Mouse (Mus musculus) forebrain, embryonic 16.5 days (tissue): Measurements from ENCODE around the gene Arhgap25. TPM values are rescaled to one million over a fixed set of nuclear protein-coding genes. Genes with fewer than 3 reads are reported as not detected.
"Not testable (repeated sequence)": the region's sequence is repeated elsewhere in the genome, so short reads cannot be mapped to it uniquely, and the experiment has no call there.

Experiments
- ATAC-seq: fragments of 200-750 bp; cut with Nextera tagmentation; 2 replicates; pipeline ENCODE4 v1.8.0; 2017; ENCODE audit warnings: mild to moderate bottlenecking, moderate library complexity
- H3K27ac ChIP-seq: fragments of 300-500 bp; sonication (generic); 2 replicates; pipeline ENCODE4 v1.5.1; 2014; ENCODE audit warnings: low read length, control low read depth
- H3K27me3 ChIP-seq: fragments of 300-500 bp; sonication (generic); replicated peaks from 2 replicates; pipeline ENCODE4 v1.6.1; 2014; ENCODE audit warnings: low read length; ENCODE audit not compliant: control insufficient read depth, insufficient read depth
- H3K36me3 ChIP-seq: fragments of 300-500 bp; sonication (generic); 2 replicates; pipeline ENCODE4 v1.6.1; 2014; ENCODE audit not compliant: control insufficient read depth, insufficient read depth
- H3K4me1 ChIP-seq: fragments of 300-500 bp; sonication (generic); replicated peaks from 2 replicates; pipeline ENCODE4 v1.6.1; 2014; ENCODE audit warnings: low read length; ENCODE audit not compliant: control insufficient read depth, insufficient read depth
- H3K4me2 ChIP-seq: fragments of 300-500 bp; sonication (generic); 2 replicates; pipeline ENCODE4 v1.6.1; 2014; ENCODE audit warnings: mild to moderate bottlenecking, low read length, control low read depth
- H3K4me3 ChIP-seq: fragments of 300-500 bp; sonication (generic); replicated peaks from 2 replicates; pipeline ENCODE4 v1.5.1; 2014; ENCODE audit warnings: mild to moderate bottlenecking, low read length, control low read depth
- H3K9ac ChIP-seq: fragments of 300-500 bp; sonication (generic); replicated peaks from 2 replicates; pipeline ENCODE4 v1.6.1; 2014; ENCODE audit warnings: low read depth, low read length, control low read depth
- H3K9me3 ChIP-seq: fragments of 300-500 bp; sonication (generic); 2 replicates; pipeline ENCODE4 v1.6.1; 2016; ENCODE audit warnings: low read length; ENCODE audit not compliant: control insufficient read depth
- WGBS: fragments of 180-500 bp; shearing (Covaris S2); extraction: QIAGEN DNeasy Blood & Tissue Kit; methylation state at CpG from one replicate; pipeline ENCODE4 v1.1.7; 2014; 5-methylcytosine and 5-hydroxymethylcytosine counted together
- polyA plus RNA-seq: library from polyadenylated mRNA; unstranded; fragments of >200 nt; fragmentation: Nextera tagmentation; extraction: Ambion mirVana; gene quantifications from 2 replicates; pipeline ENCODE4 v1.2.1, GENCODE M21; 2015

Arhgap25 gene
- polyA plus RNA-seq, 1 experiment from 2014 or later: 2.2 TPM

GRCm38 (mm10) chr6:87524281-87524680 lies 8.8 kb downstream of the Arhgap25 start:
- H3K4me1 ChIP-seq: no peaks in the 10 kb centered on the region; the same call in 1 of the 2 replicates
- no peak for ATAC-seq
- H3K36me3 ChIP-seq: no peaks in the 10 kb centered on the region
- no peak overlapping the region for H3K4me3 ChIP-seq
- WGBS: 94% methylated on average over 4 of the region's 4 CpGs
- H3K4me2 ChIP-seq: no peak overlapping the region
- no peak overlapping the region for H3K27ac ChIP-seq
- H3K27me3 ChIP-seq: no peaks in the 10 kb centered on the region
- H3K9ac ChIP-seq: no peak overlapping the region
- H3K9me3 ChIP-seq: no peaks in the 10 kb centered on the region

DNA sequence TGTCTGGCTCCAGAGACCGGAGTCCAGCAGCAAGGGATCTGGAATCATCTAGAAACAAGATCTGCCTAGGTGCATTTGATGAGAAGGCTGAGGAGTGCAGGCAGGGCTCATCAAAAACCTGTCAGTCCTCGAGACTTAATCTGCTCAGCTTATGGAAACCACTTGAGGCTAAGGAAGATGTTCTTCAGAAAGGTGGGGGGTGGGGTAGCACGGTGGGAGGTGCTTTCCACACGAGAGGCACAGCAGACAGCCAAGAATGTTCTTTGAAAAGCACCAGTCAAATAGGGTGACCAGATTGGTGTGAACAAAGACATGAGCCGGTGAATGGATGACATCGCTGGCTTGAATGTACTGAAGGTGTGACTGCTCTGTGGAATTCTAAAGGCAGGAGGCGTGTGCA lies 9.3 kb downstream of the Arhgap25 start:
- H3K4me1 ChIP-seq: no peaks in the 10 kb centered on the region; the same call in 1 of the 2 replicates
- no peaks in the 10 kb centered on the region for H3K36me3 ChIP-seq
- ATAC-seq: no peak
- H3K9ac ChIP-seq: no peak overlapping the region
- 39% methylated on average over 7 of the region's 7 CpGs for WGBS
- no peaks in the 10 kb centered on the region for H3K27me3 ChIP-seq
- H3K9me3 ChIP-seq: no peaks in the 10 kb centered on the region
- H3K4me3 ChIP-seq: no peak overlapping the region
- H3K27ac ChIP-seq: no peak overlapping the region
- H3K4me2 ChIP-seq: no peak overlapping the region

- H3K36me3 ChIP-seq: no peaks in the 10 kb centered on the region
- WGBS: 80% methylated on average over 2 of the region's 2 CpGs
- no peaks in the 10 kb centered on the region; the same call in 1 of the 2 replicates for H3K4me1 ChIP-seq
- ATAC-seq: no peak
- no peak overlapping the region for H3K4me2 ChIP-seq
- H3K27me3 ChIP-seq: no peaks in the 10 kb centered on the region
- H3K27ac ChIP-seq: no peak overlapping the region
- H3K9me3 ChIP-seq: no peaks in the 10 kb centered on the region
- H3K9ac ChIP-seq: no peak overlapping the region
- no peak overlapping the region for H3K4me3 ChIP-seq
These were observed 10.0 kb downstream of the Arhgap25 start for GRCm38 (mm10) chr6:87523085-87523484.

DNA sequence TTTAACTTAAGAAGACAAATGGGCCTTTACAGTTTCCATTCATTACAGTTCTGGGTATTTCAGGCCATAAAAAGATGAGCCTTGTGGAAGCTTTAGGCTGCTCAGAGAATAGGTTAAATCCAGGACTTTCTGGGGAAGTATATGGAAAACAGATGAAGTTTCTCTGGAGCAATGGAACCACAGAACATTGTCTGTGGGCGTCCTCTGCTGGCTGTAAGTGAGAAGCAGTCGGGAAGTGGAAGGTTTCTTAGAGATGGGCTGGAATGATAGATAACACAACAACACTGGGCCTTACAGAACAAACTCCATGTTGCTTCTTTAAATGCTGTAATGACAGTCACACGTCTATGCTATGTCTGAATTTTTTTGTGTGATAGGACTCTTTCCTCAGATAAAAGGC lies 10.8 kb downstream of the Arhgap25 start:
- H3K4me1 ChIP-seq: no peaks in the 10 kb centered on the region; the same call in 1 of the 2 replicates
- no peak overlapping the region for H3K27ac ChIP-seq
- H3K27me3 ChIP-seq: no peaks in the 10 kb centered on the region
- no peak overlapping the region for H3K9ac ChIP-seq
- 38% methylated on average over 3 of the region's 3 CpGs for WGBS
- no peak overlapping the region for H3K4me3 ChIP-seq
- no peaks in the 10 kb centered on the region for H3K36me3 ChIP-seq
- H3K4me2 ChIP-seq: no peak overlapping the region
- H3K9me3 ChIP-seq: no peaks in the 10 kb centered on the region
- ATAC-seq: no peak

DNA sequence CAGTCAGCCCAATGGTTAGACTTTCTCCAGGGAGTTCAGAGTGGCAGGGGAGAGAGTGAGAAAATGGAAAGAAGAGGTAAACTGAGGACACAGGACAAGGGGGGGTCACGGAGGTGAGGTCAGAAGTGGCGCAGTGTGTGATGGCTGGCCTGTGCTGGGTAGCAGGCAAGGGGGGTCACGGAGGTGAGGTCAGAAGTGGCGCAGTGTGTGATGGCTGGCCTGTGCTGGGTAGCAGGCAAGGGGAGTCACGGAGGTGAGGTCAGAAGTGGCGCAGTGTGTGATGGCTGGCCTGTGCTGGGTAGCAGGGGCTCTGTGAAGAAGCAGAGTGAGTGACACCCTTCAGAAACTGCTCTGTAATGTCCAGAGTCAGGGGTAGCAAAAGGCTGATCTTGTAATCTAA lies 11.4 kb downstream of the Arhgap25 start:
- H3K4me2 ChIP-seq, H3K36me3 ChIP-seq, ATAC-seq, H3K4me1 ChIP-seq, H3K9me3 ChIP-seq, H3K4me3 ChIP-seq, H3K27me3 ChIP-seq, H3K27ac ChIP-seq, H3K9ac ChIP-seq: not testable (repeated sequence)
- 94% methylated on average over 6 of the region's 6 CpGs for WGBS

DNA sequence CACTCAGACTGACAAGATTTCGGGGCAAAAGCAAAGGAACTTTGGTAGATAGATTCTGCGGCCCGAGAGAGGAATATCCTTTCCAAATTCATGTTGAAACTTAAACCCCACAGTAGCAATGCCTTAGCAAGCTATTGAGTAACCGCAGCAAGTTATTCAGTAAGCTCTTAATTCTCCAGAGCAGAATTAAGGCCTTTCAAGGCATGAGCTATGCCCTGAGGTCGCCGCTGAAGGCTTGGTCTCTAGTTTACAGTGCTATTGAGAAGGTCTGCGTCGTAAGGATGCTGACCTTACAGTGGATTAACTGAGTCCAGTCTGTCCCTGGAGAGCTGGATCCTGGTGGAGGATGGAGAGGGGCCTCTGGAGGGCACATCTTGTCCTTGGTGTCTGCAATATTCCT lies 12.5 kb downstream of the Arhgap25 start:
- no peak for ATAC-seq

DNA sequence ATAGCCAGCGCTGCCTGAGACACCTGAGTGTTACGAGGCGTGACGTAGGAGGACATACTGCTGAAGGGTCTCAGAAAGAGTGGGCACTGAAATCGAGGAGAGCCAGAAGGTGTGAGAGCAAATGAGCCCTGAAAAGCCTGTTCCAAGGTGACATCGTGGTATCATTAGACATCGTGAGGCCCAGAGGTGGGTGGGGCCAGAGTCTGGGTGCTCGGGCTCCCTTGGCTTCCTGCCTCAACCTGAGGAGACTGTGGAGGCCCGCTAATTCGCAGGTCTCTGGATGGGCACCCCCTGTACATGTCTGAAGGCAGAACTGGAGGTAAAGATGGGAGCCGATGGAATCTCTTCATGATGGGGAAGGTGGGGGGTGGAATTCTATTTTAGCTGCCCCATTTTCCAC lies 13.2 kb downstream of the Arhgap25 start:
- H3K36me3 ChIP-seq: no peaks in the 10 kb centered on the region
- 91% methylated on average over 11 of the region's 11 CpGs for WGBS

More for the DNA sequence above, 12.5 kb downstream of the Arhgap25 start:
- Histone ChIP-seq H3K4me3 (no peak overlapping the region), H3K4me2 (no peak overlapping the region), H3K27ac (no peak overlapping the region), H3K4me1 (no peaks in the 10 kb centered on the region; the same call in 1 of the 2 replicates), H3K36me3 (no peaks in the 10 kb centered on the region), H3K27me3 (no peaks in the 10 kb centered on the region), H3K9me3 (no peaks in the 10 kb centered on the region), H3K9ac (no peak overlapping the region)
- WGBS: 86% methylated on average over 8 of the region's 8 CpGs

DNA sequence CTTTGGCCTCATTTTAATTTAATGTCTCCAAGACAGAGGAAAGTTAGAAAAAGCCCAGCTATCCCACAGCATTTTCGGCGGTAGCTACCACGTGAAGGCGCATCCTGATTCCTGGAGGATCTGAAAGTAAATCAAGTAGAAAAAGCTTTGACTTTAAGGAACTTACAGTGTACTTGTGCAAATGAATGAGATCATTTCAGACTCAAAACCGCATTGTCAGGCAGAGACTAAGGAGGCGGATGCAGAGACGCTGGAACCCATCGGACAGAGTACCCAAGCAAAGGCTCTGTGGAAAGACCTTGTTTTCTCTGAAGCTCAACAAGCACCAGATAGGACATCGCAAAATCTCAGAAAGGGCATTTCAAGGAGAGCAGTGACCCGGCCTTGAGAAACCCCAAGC lies 14.4 kb downstream of the Arhgap25 start:
- H3K4me3 ChIP-seq: no peak overlapping the region
- 93% methylated on average over 10 of the region's 10 CpGs for WGBS
- no peaks in the 10 kb centered on the region for H3K27me3 ChIP-seq
- ATAC-seq: no peak
- no peaks in the 10 kb centered on the region for H3K4me1 ChIP-seq
- H3K36me3 ChIP-seq: no peaks in the 10 kb centered on the region
- H3K27ac ChIP-seq: no peak overlapping the region
- no peak overlapping the region for H3K4me2 ChIP-seq
- H3K9me3 ChIP-seq: no peaks in the 10 kb centered on the region
- H3K9ac ChIP-seq: no peak overlapping the region

More for the DNA sequence above, 13.2 kb downstream of the Arhgap25 start:
- Histone ChIP-seq H3K9ac (no peak overlapping the region), H3K27ac (no peak overlapping the region), H3K9me3 (no peaks in the 10 kb centered on the region), H3K4me3 (no peak overlapping the region), H3K4me2 (no peak overlapping the region), H3K27me3 (no peaks in the 10 kb centered on the region), H3K4me1 (no peaks in the 10 kb centered on the region; the same call in 1 of the 2 replicates)
- ATAC-seq: no peak

- 90% methylated on average over 4 of the region's 4 CpGs for WGBS
- no peak overlapping the region for H3K9ac ChIP-seq
- no peaks in the 10 kb centered on the region for H3K27me3 ChIP-seq
- H3K4me3 ChIP-seq: no peak overlapping the region
- H3K9me3 ChIP-seq: no peaks in the 10 kb centered on the region
- H3K4me1 ChIP-seq: no peaks in the 10 kb centered on the region
- no peaks in the 10 kb centered on the region for H3K36me3 ChIP-seq
- no peak for ATAC-seq
- no peak overlapping the region for H3K4me2 ChIP-seq
- H3K27ac ChIP-seq: no peak overlapping the region
These were observed 15.2 kb downstream of the Arhgap25 start for GRCm38 (mm10) chr6:87517753-87518409.

- no peak for ATAC-seq
- 91% methylated on average over 4 of the region's 4 CpGs for WGBS
These were observed 18.7 kb downstream of the Arhgap25 start for GRCm38 (mm10) chr6:87514321-87514720.

More at GRCm38 (mm10) chr6:87514321-87514720, 18.7 kb downstream of the Arhgap25 start:
- no peaks in the 10 kb centered on the region for H3K9me3 ChIP-seq
- no peak overlapping the region for H3K27ac ChIP-seq
- no peaks in the 10 kb centered on the region for H3K27me3 ChIP-seq
- H3K4me1 ChIP-seq: no peaks in the 10 kb centered on the region
- no peak overlapping the region for H3K4me2 ChIP-seq
- H3K4me3 ChIP-seq: no peak overlapping the region
- no peak overlapping the region for H3K9ac ChIP-seq
- no peaks in the 10 kb centered on the region for H3K36me3 ChIP-seq
